Mouse (Mus musculus): Measurements from ENCODE around the gene Col17a1. TPM values are rescaled to one million over a fixed set of nuclear protein-coding genes. Genes with fewer than 3 reads are reported as not detected.

Gene Col17a1
- total RNA-seq (2021), result under 1 TPM; 0.17 to 0.25 TPM

GRCm38 (mm10) chr19:47691994-47692393 is at the start of gene Col17a1:
Gene Col17a1, minus strand, starts transcription at chr19:47692094.
- no peak for DNase-seq

- peak; percentile 79 for DNase-seq
These were observed 40.0 kb upstream of the Col17a1 start for GRCm38 (mm10) chr19:47731931-47732330.

DNA sequence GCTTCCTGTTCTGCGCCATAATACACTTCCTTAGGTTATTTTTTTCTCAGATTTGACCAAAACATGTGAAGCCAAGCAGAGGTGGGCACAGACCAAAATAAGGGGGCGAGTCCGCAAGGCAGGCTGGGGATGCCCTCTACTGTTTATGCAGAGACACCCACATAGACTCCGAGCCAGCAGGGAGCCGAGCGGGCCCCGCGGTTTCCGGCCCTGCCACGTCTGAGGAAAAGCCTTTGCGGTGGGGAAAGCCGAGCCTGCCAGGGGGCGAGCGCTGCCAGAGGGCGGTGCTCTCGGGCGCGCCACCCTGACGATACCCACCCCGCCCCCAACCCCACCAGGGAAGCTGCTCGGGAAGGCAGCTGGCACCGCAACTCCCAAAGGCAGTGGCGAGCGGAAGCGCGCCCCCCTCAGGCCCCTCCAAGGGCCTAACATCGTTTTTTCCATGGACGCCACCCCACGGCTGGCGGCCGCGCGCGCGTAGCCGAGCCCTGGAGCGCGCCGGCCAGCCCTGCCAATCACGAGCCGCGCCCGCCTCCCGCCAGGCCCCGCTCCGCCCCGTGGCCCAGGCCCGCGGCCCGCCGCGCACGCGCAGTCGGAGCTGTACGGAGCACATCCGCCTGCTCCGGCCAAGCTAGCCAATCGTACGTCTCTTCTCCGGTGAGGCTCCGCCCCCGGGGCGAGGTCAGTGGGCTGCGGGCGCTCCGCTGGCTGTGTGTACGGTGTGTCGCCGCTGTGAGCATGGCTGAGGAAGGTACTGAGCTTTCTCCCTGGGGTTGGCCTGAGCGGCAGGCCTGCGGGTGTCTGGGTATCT is 39.4 kb upstream of the Col17a1 start, which contains the start of gene Sfr1:
Sfr1 (plus strand) TSS at position 612 of the 811 bp plus-strand sequence.
- DNase-seq, result peak; percentile 100

GRCm38 (mm10) chr19:47730691-47731070 is 38.8 kb upstream of the Col17a1 start:
- DNase-seq, result peak; percentile 74

DNA sequence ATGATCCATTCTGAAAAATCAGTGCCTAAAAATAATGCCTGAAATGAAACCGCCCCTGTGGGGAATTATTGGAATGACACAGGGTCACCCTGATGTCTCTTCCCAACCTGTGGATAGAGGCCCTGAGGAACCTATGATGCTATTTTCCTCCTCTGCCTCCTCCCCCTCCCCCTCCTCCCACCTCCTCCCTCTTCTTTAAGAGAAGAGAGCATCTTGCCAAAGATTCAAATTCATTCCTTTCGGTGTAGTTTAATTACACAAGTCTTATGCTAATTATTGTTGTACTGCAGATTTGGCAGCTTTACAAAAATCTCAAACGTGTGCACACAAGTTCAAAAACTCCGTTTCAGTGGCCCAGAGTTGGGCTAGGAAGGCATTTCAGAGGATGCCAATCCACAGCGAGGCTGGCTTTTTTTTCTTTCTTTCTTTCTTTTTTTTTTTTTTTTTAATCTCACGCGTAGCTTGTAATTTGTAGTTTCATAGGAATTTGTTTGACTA is 33.8 kb upstream of the Col17a1 start:
- no peak for DNase-seq

DNA sequence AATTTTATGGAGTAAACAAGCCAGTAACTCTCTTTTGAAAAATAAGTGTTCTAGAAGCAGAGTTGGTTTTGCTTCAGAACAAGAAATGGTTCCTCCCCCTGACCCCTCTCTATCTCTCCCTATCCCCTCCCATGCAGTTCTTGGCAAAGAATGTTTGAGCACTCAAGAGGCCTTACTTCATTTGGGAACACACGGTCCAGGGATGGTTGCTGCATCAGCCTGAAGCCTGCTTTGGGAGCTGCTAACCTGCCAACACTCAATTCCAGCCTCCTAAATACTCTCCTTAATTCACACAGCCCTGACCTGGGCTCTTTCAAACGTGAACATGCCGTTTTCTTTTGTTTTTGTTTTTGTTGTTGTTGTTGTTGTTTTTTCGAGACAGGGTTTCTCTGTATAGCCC is 33.0 kb upstream of the Col17a1 start:
- DNase-seq, result no peak

DNA sequence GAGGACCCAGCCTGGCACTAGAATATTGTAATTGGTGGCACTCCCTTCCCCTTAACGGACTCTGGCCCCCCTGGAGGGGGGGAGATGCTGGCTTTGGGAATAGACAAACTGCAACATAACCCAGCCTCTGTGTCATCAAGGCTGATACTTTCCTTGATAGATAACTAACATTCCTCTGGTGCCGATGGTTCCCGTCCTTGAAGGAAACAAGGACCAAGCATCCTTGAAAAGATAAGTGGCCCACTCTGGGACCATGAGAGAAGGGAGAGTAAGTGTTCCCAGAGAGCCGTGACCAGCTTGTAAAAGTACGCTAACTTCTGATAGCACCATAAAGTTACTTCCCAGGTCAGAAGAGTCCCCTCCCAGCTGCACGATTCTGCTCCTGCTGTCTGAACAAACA is 30.6 kb upstream of the Col17a1 start:
- DNase-seq, result no peak

DNA sequence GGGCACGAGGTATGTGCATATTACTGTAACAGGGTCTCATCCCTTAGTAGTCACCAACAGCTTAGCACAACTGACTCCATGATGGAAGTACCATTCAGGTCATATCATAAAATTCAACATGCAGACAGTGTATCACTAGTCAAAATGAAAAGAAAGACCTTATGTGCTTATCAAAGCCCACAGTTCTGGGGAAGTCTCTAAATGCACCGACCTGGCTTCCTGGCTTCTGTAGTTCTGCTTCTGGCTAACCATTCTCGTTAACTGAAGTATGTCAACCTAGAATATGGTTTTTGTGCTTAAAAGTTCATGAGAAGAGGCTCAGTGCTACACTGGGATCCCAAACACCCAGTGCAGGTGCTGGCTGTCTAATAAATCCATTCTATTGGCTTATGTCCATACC is 27.3 kb upstream of the Col17a1 start:
- no peak for DNase-seq

- no peak for DNase-seq
These were observed 24.2 kb upstream of the Col17a1 start for GRCm38 (mm10) chr19:47716144-47716543.

DNA sequence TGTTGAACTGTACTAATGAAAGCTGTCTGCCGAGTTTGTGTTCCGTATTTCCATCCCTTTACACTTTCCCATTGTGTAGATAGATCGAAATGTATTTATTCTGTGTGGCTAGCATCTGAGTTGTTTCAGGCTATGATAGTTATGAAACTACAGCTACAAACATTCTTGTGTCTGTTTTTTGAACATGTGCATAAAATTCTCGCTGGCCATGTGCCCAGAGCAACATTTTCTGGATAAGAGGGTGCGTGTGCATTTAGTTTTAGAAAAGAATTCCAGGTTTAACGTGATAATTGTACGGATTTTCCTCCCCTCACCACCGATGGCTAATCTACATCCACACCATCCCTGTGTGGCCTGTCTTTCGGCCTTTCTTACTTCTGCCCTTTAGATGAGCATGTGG is 21.6 kb upstream of the Col17a1 start:
- DNase-seq, result no peak

GRCm38 (mm10) chr19:47710376-47710775 is 18.5 kb upstream of the Col17a1 start:
- no peak for DNase-seq

- DNase-seq, result no peak
These were observed 13.9 kb upstream of the Col17a1 start for GRCm38 (mm10) chr19:47705772-47706309.

GRCm38 (mm10) chr19:47705080-47705771 is 13.3 kb upstream of the Col17a1 start:
- DNase-seq, result no peak

DNA sequence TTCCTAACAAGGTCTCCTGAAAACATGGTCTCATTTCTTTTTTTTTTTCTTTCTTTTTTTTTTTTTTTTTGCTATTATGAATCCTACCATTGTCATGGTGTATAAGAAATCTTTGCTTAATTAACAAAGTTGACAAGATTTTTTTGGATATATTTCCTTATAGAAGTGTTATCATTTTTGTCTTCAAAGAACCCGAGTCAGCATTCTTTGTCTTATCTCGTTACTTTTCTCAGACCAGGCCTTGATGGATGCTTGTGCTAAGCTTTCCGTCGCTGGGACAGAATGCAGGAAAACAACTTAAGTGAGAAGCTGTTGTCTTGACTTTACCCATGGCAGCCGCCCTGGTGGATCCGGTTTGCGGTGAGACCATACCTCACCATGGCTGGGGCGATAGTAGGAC is 8.6 kb upstream of the Col17a1 start:
- DNase-seq, result no peak

DNA sequence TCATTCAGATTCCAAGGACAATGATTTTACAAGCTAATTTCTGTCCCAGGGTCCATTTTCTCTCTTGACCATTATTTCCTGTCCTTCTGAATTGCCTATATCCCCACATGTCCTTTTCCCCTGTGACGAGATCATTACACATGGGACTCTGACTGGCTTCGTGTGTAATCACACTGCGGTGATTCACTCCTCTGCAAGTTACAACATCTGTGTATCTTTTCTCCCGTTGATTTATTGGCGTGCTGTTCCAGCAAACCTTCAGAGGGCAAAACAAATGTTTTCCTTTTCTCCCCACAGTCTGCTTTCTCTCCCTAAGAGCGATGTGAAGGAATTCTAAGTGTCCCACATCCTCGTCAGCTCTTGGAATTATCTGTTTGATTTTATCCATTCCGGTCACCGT is 7.8 kb upstream of the Col17a1 start:
- DNase-seq, result no peak

DNA sequence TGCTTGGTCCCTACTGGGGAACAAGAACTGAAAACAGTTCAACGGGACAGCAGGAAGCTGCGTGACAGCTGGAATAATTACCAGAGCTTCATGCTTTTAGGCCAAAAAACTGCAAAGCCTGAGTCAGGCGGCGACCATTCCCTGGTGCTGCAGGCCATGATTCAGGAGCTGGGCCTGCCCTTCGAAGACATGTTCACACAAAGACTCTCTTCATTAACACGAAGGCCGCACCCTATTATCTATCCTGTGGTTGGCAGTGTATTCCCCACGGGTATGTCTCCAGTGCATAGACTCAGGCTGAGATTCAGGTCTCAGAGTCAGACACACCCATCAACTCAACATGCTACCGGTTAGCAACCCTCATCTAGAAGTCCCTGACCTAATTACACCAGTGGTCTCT is 6.4 kb upstream of the Col17a1 start:
- DNase-seq, result no peak

DNA sequence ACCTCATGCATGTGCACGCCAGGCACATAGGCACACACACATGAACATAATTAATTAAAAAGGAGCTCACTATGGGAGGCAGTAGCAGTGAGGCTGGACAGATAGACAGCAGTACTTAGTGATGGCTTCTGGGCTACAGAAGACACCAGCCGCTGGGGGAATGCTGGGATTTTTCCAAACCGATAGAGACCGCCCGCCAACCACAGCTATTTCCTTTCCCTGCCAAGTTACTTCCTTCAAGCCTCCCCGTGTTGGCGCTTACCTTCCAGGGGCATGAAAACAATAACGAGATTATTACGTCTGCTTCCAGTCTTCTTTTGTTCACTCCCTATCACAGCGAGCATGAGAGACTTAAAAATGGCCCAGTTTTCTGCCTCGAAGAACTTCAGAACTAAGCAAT is 5.2 kb upstream of the Col17a1 start:
- DNase-seq, result no peak

GRCm38 (mm10) chr19:47696411-47696810 is 4.5 kb upstream of the Col17a1 start:
- no peak for DNase-seq

- no peak for DNase-seq
These were observed 3.8 kb upstream of the Col17a1 start for GRCm38 (mm10) chr19:47695725-47696124.

GRCm38 (mm10) chr19:47689592-47689991 is 2.3 kb downstream of the Col17a1 start:
- DNase-seq, result no peak

DNA sequence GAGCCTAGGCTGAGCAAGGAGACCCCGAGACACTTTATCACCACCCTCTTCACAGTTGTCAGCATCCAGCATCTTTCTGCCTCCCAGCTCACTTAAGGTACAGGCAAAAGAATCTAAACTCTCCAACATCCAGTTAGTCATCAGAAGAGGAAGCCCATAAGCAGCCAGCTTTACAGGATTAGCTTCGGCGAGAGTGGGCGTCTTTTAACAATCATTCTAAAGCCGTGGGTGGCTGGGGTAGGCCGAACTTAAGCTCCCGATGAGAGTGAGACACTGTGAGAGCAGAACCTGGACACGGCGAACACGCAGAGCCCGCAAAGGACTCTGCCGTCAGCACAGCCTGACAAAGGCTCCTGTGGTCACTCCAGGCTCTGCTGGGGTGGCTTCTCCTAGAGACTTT is 13.2 kb downstream of the Col17a1 start:
- no peak for DNase-seq

GRCm38 (mm10) chr19:47674419-47674818 is 17.5 kb downstream of the Col17a1 start:
- DNase-seq, result peak; percentile 56

DNA sequence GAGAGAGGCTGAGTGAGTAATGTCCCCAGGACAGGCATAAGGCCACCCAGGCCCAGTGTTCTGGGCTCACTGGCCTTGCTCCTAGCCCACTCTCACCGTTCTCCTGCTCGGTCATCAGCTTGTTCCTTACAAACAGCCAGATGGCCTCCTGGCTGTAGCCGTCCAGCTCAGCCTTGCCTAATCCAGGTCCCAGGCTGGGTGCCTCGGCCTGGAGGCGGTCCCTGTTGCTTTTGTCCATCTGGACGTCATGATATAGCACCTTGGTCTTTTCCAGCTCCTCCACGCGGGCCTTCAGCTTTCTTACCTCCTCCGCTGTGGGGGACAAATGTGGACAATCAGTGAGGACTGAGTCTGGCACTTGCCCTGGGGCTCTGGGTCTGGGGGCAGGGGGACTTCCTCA is 23.5 kb downstream of the Col17a1 start:
- DNase-seq, result no peak

GRCm38 (mm10) chr19:47667601-47668000 is 24.3 kb downstream of the Col17a1 start:
- DNase-seq, result no peak

Data from heart, postnatal 4 days (tissue).